Mouse (Mus musculus) bone marrow macrophage, adult 2 months (primary cell): ENCODE results near the gene Gm49392.

Experiments
- CTCF ChIP-seq: IDR thresholded peaks from 2 replicates; pipeline ENCODE4 v1.5.1; 2012; ENCODE audit warnings: low read depth, mild to moderate bottlenecking, low read length, moderate library complexity
- POLR2A ChIP-seq: IDR thresholded peaks from 2 replicates; pipeline ENCODE4 v1.6.1; 2012; ENCODE audit warnings: mild to moderate bottlenecking, low read depth, low read length, borderline replicate concordance

GRCm38 (mm10) chr13:60895406-60896160, 1.1 kb downstream of the Gm49392 start:
- TF ChIP-seq POLR2A (no peak), CTCF (no peak)
